Comparison of ENCODE assay signal across 9 mouse cellular contexts in genomic region chr13:54073491-54073890, GRCm38 (mm10). TPM values are rescaled to one million over a fixed set of nuclear protein-coding genes. Genes with fewer than 3 reads are reported as not detected.
A peak's percentile ranks its signal among the peaks of the same experiment; 100 is the strongest.
DNase-seq lines count a peak whose midpoint lies in the region; ATAC-seq and TF ChIP-seq lines count a peak whose summit lies in the region.
"Had no signal": no experiment of that assay in that cellular context is flagged by ENCODE, and none has a peak within 500 bp of the region (broad histone marks: within the 10 kb centered on the region; RNA-seq: fewer than 3 reads in every experiment).

No protein-coding gene starts in this region.

- H3K9ac ChIP-seq in forebrain, embryonic 13.5 days: no peak overlapping the region
- no peak overlapping the region for H3K9ac ChIP-seq in forebrain, embryonic 15.5 days (replicated peaks)
- H3K9ac ChIP-seq in embryonic facial prominence, embryonic 15.5 days: no peak overlapping the region
- H3K9ac ChIP-seq in limb, embryonic 14.5 days (ENCODE audit: low read depth, low read length, severe bottlenecking): no peak overlapping the region

- peak overlapping the region; percentile 70; the same call in 1 of the 2 replicates for H3K4me2 ChIP-seq in forebrain, embryonic 13.5 days
- H3K4me2 ChIP-seq in forebrain, embryonic 15.5 days (replicated peaks): no peak overlapping the region
- H3K4me2 ChIP-seq in embryonic facial prominence, embryonic 15.5 days (replicated peaks): 0 out of 2 replicates have a peak overlapping the region, but pooled peaks have one; percentile 79
- H3K4me2 ChIP-seq in limb, embryonic 14.5 days (replicated peaks; ENCODE audit: low read depth, low read length, severe bottlenecking): peak overlapping the region; percentile 52; the same call in 1 of the 2 replicates

- H3K4me3 ChIP-seq in forebrain, embryonic 13.5 days: peak overlapping the region; percentile 69; the same call in 1 of the 2 replicates
- H3K4me3 ChIP-seq in forebrain, embryonic 15.5 days: no peak overlapping the region
- H3K4me3 ChIP-seq in embryonic facial prominence, embryonic 15.5 days (replicated peaks): no peak overlapping the region
- H3K4me3 ChIP-seq in limb, embryonic 14.5 days (replicated peaks; ENCODE audit: low read length): no peak overlapping the region

- H3K36me3 ChIP-seq in forebrain, embryonic 13.5 days (ENCODE audit: poor library complexity, severe bottlenecking): no peaks in the 10 kb centered on the region
- H3K36me3 ChIP-seq in forebrain, embryonic 15.5 days: no peaks in the 10 kb centered on the region
- no peaks in the 10 kb centered on the region for H3K36me3 ChIP-seq in embryonic facial prominence, embryonic 15.5 days
- no peaks in the 10 kb centered on the region for H3K36me3 ChIP-seq in limb, embryonic 14.5 days (ENCODE audit: control insufficient read depth, insufficient read depth, low read length)

- WGBS in forebrain, embryonic 13.5 days: 76% methylated on average over 2 of the region's 2 CpGs
- WGBS in forebrain, embryonic 15.5 days: 55% methylated on average over 2 of the region's 2 CpGs
- WGBS in embryonic facial prominence, embryonic 15.5 days: 70% methylated on average over 2 of the region's 2 CpGs
- 54% methylated on average over 2 of the region's 2 CpGs for WGBS in limb, embryonic 14.5 days

- no peaks in the 10 kb centered on the region for H3K9me3 ChIP-seq in forebrain, embryonic 13.5 days (replicated peaks)
- no peaks in the 10 kb centered on the region for H3K9me3 ChIP-seq in forebrain, embryonic 15.5 days
- no peaks in the 10 kb centered on the region for H3K9me3 ChIP-seq in embryonic facial prominence, embryonic 15.5 days (replicated peaks)
- no peaks in the 10 kb centered on the region for H3K9me3 ChIP-seq in limb, embryonic 14.5 days (ENCODE audit: control insufficient read depth, low read length)

- peak; percentile 33 for DNase-seq in 3134 (ENCODE audit: extremely low read depth, insufficient read length, low spot score)
- DNase-seq in limb, embryonic 14.5 days (ENCODE audit: low spot score): no peak
- DNase-seq in frontal cortex, adult 2 months (ENCODE audit: extremely low spot score in 1 of 2, low spot score in 1 of 2): no peak
- no peak for DNase-seq in gastrocnemius, postnatal 10 days
- no peak for DNase-seq in left cerebral cortex, postnatal 25 days (ENCODE audit: low spot score in 2 of 2)

- no peaks in the 10 kb centered on the region for H3K27me3 ChIP-seq in forebrain, embryonic 13.5 days
- H3K27me3 ChIP-seq in forebrain, embryonic 15.5 days: no peaks in the 10 kb centered on the region
- no peaks in the 10 kb centered on the region for H3K27me3 ChIP-seq in embryonic facial prominence, embryonic 15.5 days
- H3K27me3 ChIP-seq in limb, embryonic 14.5 days (ENCODE audit: control insufficient read depth, insufficient read depth, low read length): no peaks in the 10 kb centered on the region

- H3K4me1 ChIP-seq in forebrain, embryonic 13.5 days: peaks cover 17% of the 10 kb centered on the region
- H3K4me1 ChIP-seq in forebrain, embryonic 15.5 days: peaks cover 20% of the 10 kb centered on the region
- H3K4me1 ChIP-seq in embryonic facial prominence, embryonic 15.5 days: peaks cover 1% of the 10 kb centered on the region; the same call in 1 of the 2 replicates
- peaks cover 10% of the 10 kb centered on the region; the same call in 1 of the 2 replicates for H3K4me1 ChIP-seq in limb, embryonic 14.5 days (ENCODE audit: control insufficient read depth, insufficient read depth, low read length)

- intact Hi-C loops in left cerebral cortex, postnatal 25 days (cut with DNase I): no loop called here

- no peak overlapping the region for H3K27ac ChIP-seq in forebrain, embryonic 13.5 days
- H3K27ac ChIP-seq in forebrain, embryonic 15.5 days (replicated peaks): no peak overlapping the region
- no peak overlapping the region for H3K27ac ChIP-seq in embryonic facial prominence, embryonic 15.5 days (replicated peaks)
- no peak overlapping the region for H3K27ac ChIP-seq in limb, embryonic 14.5 days (replicated peaks; ENCODE audit: low read depth, low read length)

- TF ChIP-seq POLR2A in limb, embryonic 14.5 days (IDR thresholded peaks at IDR 0.05; ENCODE audit: borderline replicate concordance, extremely low read depth, insufficient read depth, insufficient read length): no peak

- no peak for ATAC-seq in forebrain, embryonic 13.5 days
- no peak for ATAC-seq in forebrain, embryonic 15.5 days (replicated peaks)
- no peak for ATAC-seq in embryonic facial prominence, embryonic 15.5 days (ENCODE audit: insufficient number of reproducible peaks, low FRiP score, low TSS enrichment, low read depth)
- no peak for ATAC-seq in limb, embryonic 14.5 days (ENCODE audit: low FRiP score, low read depth)

RNA-seq across cellular contexts. Expression of gene Sfxn1, which starts 1.8 kb away (rescaled TPM):
- 79.4 and 83.0 TPM in 2 replicates for polyA plus RNA-seq in forebrain, embryonic 13.5 days (2015; fragmentation: Nextera tagmentation; extraction: Ambion mirVana)
- polyA plus RNA-seq in forebrain, embryonic 15.5 days (2015; fragmentation: Nextera tagmentation; extraction: Ambion mirVana): 80.1 and 81.9 TPM in 2 replicates
- 43.8 and 44.6 TPM in 2 replicates for polyA plus RNA-seq in embryonic facial prominence, embryonic 15.5 days (2015; fragmentation: Nextera tagmentation; extraction: Ambion mirVana)
- polyA plus RNA-seq in limb, embryonic 14.5 days (2012; rRNA removed): 26.6 and 26.7 TPM in 2 replicates
- polyA plus RNA-seq in limb, embryonic 14.5 days (2014; fragmentation: Nextera tagmentation; extraction: Ambion mirVana): 49.9 and 51.6 TPM in 2 replicates
- polyA plus RNA-seq in frontal cortex, adult 2 months (2012; rRNA removed): 44.2 and 48.8 TPM in 2 replicates
- total RNA-seq in gastrocnemius, postnatal 10 days (2021): 1 to 10 TPM; 7.0 to 8.4 TPM
- 10 to 100 TPM; 42.5 to 45.1 TPM for total RNA-seq in left cerebral cortex, postnatal 25 days (2021)

RNA-seq across cellular contexts. Expression of gene Drd1, which starts 18.0 kb away (rescaled TPM):
- polyA plus RNA-seq in forebrain, embryonic 13.5 days (2015; fragmentation: Nextera tagmentation; extraction: Ambion mirVana): 3.4 and 4.1 TPM in 2 replicates
- polyA plus RNA-seq in forebrain, embryonic 15.5 days (2015; fragmentation: Nextera tagmentation; extraction: Ambion mirVana): 10.1 and 12.3 TPM in 2 replicates
- 0.95 and 1.0 TPM in 2 replicates for polyA plus RNA-seq in embryonic facial prominence, embryonic 15.5 days (2015; fragmentation: Nextera tagmentation; extraction: Ambion mirVana)
- polyA plus RNA-seq in limb, embryonic 14.5 days (2012; rRNA removed): 0.03 and 0.06 TPM in 2 replicates
- 0.06 and 0.19 TPM in 2 replicates for polyA plus RNA-seq in limb, embryonic 14.5 days (2014; fragmentation: Nextera tagmentation; extraction: Ambion mirVana)
- polyA plus RNA-seq in frontal cortex, adult 2 months (2012; rRNA removed): 4.8 and 5.6 TPM in 2 replicates
- total RNA-seq in gastrocnemius, postnatal 10 days (2021): under 1 TPM; 0.23 to 0.33 TPM
- total RNA-seq in left cerebral cortex, postnatal 25 days (2021): 10 to 100 TPM; 23.9 to 57.3 TPM
- total RNA-seq: ES-E14 had no signal
